Mouse (Mus musculus): ENCODE measurements around the gene Nr5a2.
"Not testable (repeated sequence)": the region's sequence is repeated elsewhere in the genome, so short reads cannot be mapped to it uniquely, and the experiment has no call there.

The Nr5a2 gene

DNA sequence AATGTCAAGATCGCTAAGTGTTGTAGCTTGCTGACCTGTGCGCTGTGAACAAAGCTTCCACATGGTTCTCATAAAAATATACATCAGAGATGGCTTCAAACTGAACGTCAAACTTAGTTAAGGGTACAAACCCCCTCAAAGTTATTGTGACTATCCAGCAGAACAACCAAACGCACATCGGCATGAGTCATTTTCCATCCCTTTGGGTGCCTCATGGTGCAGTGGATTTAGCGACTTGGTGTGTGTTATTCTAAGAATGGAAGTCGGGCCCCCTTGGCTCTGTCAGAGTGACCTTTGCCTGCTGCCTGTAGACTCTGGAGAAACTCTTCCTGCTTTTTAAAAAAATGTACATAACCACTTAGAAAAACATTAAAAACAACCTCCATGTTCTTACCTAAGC, 119.7 kb downstream of the Nr5a2 start:
- DNase-seq (ENCODE audit: low spot score in 2 of 2) = no peak

DNA sequence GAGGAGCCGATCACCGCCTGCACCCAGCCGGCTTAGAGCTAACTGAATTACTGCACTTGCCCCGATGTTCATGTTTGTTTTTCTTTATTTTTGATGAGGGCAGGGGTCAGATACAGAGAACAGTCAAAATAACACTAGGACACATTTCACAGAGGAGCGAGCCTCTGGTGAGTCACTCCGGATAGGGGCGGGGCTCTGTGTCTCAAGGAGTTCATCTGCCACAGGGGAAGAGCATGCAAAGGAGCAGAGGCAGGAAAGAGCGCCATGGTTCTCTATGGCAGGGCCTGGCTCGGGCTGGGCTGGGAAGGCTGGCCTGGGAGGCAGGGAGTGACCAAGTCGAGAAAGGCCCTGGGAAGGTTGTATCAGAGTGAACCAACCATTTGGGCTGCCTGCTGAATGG, 121.0 kb downstream of the Nr5a2 start:
- DNase-seq (ENCODE audit: low spot score in 2 of 2) = no peak

GRCm38 (mm10) chr1:136832305-136833152, 127.7 kb downstream of the Nr5a2 start:
- no peak for DNase-seq (ENCODE audit: low spot score in 2 of 2)

GRCm38 (mm10) chr1:136830992-136831391, 129.3 kb downstream of the Nr5a2 start:
- no peak for DNase-seq (ENCODE audit: low spot score in 2 of 2)

- DNase-seq (ENCODE audit: low spot score in 2 of 2) = no peak
Observed at GRCm38 (mm10) chr1:136829931-136830330, 130.3 kb downstream of the Nr5a2 start.

- no peak for DNase-seq (ENCODE audit: low spot score in 2 of 2)
Observed at GRCm38 (mm10) chr1:136823897-136824296, 136.4 kb downstream of the Nr5a2 start.

DNA sequence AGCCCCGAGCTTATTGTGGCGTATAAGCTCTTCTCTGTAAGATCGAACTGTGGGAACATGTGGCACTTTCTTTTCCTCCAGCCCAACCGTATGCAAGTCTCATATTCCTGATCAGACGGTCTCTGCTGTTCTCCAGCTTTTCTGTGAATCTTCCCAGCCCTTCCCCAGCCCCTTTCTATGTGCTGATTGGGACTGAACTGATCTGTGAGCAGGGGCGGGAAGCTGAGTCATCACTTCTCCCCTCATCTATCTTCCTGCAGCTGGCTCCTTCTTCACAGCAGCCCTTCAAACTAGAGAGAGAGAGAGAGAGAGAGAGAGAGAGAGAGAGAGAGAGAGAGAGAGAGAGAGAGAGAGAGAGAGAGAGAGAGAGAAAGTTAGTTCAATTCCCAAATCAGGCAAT, 159.6 kb downstream of the Nr5a2 start:
- DNase-seq (ENCODE audit: low spot score in 2 of 2) = no peak

- DNase-seq (ENCODE audit: low spot score in 2 of 2) = no peak
Observed at GRCm38 (mm10) chr1:136796361-136797090, 163.7 kb downstream of the Nr5a2 start.

GRCm38 (mm10) chr1:136792957-136793883, 167.0 kb downstream of the Nr5a2 start:
- not testable (repeated sequence) for DNase-seq (ENCODE audit: low spot score in 2 of 2)
